Mouse (Mus musculus) liver, embryonic 12.5 days (tissue): Measurements from ENCODE around the gene Morc2a. TPM values are rescaled to one million over a fixed set of nuclear protein-coding genes. Genes with fewer than 3 reads are reported as not detected.
"Not testable (repeated sequence)": the region's sequence is repeated elsewhere in the genome, so short reads cannot be mapped to it uniquely, and the experiment has no call there.

Source experiments
- ATAC-seq: fragments of 200-750 bp; cut with Nextera tagmentation; 2 replicates; pipeline ENCODE4 v1.8.0; 2017; ENCODE audit warnings: moderate number of reproducible peaks, mild to moderate bottlenecking, moderate library complexity
- H3K27ac ChIP-seq: fragments of 300-500 bp; sonication (generic); 2 replicates; pipeline ENCODE4 v1.5.1; 2016; ENCODE audit warnings: mild to moderate bottlenecking
- H3K27me3 ChIP-seq: fragments of 300-500 bp; sonication (generic); replicated peaks from 2 replicates; pipeline ENCODE4 v1.6.1; 2016; ENCODE audit warnings: mild to moderate bottlenecking, moderate library complexity
- H3K36me3 ChIP-seq: fragments of 300-500 bp; sonication (generic); 2 replicates; pipeline ENCODE4 v1.6.1; 2016; ENCODE audit warnings: mild to moderate bottlenecking, moderate library complexity
- H3K4me1 ChIP-seq: fragments of 300-500 bp; sonication (generic); 2 replicates; pipeline ENCODE4 v1.6.1; 2016
- H3K4me2 ChIP-seq: fragments of 300-500 bp; sonication (generic); 2 replicates; pipeline ENCODE4 v1.6.1; 2016; ENCODE audit warnings: mild to moderate bottlenecking, moderate library complexity
- H3K4me3 ChIP-seq: fragments of 300-500 bp; sonication (generic); 2 replicates; pipeline ENCODE4 v1.5.1; 2016; ENCODE audit warnings: mild to moderate bottlenecking, moderate library complexity
- H3K9ac ChIP-seq: fragments of 300-500 bp; sonication (generic); 2 replicates; pipeline ENCODE4 v1.6.1; 2016; ENCODE audit warnings: mild to moderate bottlenecking, moderate library complexity
- H3K9me3 ChIP-seq: fragments of 300-500 bp; sonication (generic); replicated peaks from 2 replicates; pipeline ENCODE4 v1.6.1; 2016; ENCODE audit warnings: mild to moderate bottlenecking, moderate library complexity
- WGBS: fragments of 180-500 bp; shearing (Covaris S2); methylation state at CpG from one replicate; pipeline ENCODE4 v1.1.7; 2016; ENCODE audit not compliant: insufficient replicate concordance; 5-methylcytosine and 5-hydroxymethylcytosine counted together
- polyA plus RNA-seq: library from polyadenylated mRNA; unstranded; fragments of >200 nt; fragmentation: Nextera tagmentation; extraction: Ambion mirVana; gene quantifications from 2 replicates; pipeline ENCODE4 v1.2.1, GENCODE M21; 2016

Gene Morc2a
- polyA plus RNA-seq = 15.2 TPM in 2 replicates

DNA sequence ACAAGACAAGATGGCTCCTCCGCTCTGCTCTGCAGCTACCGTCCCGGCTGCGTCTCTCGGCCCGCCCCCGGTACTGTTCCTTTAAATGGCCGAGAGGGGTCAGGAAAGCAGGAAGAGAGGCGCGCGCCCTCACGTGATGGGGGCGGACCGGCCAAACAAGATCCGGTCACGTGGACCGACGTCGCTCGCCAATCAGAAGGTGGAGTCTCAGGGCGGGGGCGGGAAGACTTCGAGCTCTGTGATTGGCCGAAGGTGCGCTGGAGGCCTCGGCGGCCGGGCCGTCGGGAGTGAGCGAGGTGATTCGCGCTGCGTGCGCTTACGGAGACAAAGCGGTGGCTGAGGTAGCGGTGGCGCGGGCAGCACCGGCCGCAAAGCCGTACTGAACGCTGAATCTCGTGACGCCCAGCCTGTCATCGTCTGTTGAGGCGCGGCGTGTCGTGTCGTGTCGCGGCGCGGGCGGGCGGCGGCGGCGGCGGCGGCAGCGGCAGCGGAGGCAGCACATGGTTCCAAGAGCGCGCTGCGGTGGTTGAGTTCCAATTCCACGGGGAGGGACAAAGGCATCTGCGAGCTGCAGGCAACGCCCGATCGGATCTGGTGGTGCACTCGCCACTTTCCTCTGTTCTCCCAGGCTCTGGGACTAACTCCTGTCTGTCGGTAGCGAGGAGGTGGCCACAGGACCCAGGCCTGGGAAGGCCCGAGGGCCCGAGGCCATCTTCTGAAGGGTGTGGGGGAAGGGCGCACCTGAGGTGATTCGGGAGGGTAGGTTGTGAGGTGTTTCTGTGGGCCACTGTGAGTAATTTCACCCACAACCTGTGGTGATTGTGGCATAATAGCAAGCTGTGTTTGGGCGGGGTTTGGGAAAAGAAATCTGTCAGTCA lies at the start of gene Morc2a:
Morc2a (plus strand) TSS at position 228 of the 878 bp plus-strand sequence.
- Histone ChIP-seq H3K27ac (peak within 1 kb of the TSS; percentile 92), H3K4me1 (peaks cover 29% of the 10 kb centered on the region), H3K4me3 (peak within 1 kb of the TSS; percentile 98), H3K9ac (peak within 1 kb of the TSS; percentile 99), H3K4me2 (peak within 1 kb of the TSS; percentile 92), H3K9me3 (peaks cover 14% of the 10 kb centered on the region), H3K36me3 (peaks cover 49% of the 10 kb centered on the region), H3K27me3 (no peaks in the 10 kb centered on the region)
- ATAC-seq = peak; percentile 97
- WGBS = 1% methylated on average over 81 of the region's 81 CpGs

DNA sequence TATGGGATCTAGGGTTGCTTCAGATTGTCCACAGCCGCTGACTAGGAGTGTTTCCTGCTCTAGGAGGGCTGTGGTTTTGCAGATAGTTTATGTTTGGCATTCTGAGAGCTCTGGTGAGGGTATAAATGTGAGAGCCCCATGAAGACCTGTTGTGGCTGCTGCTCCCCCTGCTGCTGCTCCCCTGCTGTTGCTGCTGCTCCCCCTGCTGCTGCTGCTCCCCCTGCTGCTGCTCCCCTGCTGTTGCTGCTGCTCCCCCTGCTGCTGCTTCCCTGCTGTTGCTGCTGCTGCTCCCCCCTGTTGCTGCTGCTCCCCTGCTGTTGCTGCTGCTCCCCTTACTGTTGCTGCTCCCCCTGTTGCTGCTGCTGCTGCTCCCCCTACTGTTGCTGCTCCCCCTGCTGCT lies 47.0 kb upstream of the Morc2a start:
- H3K9me3 ChIP-seq, H3K27ac ChIP-seq, H3K4me2 ChIP-seq, H3K4me3 ChIP-seq, H3K4me1 ChIP-seq, H3K9ac ChIP-seq, ATAC-seq, H3K36me3 ChIP-seq, H3K27me3 ChIP-seq: not testable (repeated sequence)
- 21% methylated on average over 1 of the region's 1 CpGs for WGBS

DNA sequence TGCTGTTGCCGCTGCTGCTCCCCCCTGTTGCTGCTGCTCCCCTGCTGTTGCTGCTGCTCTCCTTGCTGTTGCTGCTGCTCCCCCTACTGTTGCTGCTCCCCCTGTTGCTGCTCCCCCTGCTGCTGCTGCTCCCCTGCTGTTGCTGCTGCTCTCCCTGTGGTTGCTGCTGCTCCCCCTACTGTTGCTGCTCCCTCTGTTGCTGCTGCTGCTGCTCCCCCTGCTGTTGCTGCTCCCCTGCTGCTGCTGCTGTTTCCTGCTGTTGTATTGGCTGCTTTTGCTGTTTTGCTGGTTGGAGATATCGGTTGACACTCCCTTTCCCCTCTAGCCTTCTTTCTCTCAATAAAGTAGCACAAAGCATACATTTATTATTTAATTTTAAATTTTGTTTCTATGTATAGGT lies 46.3 kb upstream of the Morc2a start:
- not testable (repeated sequence) for H3K9me3 ChIP-seq, H3K4me1 ChIP-seq, H3K27me3 ChIP-seq, H3K36me3 ChIP-seq, H3K4me2 ChIP-seq, ATAC-seq, H3K27ac ChIP-seq, H3K9ac ChIP-seq, H3K4me3 ChIP-seq
- 62% methylated on average over 2 of the region's 2 CpGs for WGBS

DNA sequence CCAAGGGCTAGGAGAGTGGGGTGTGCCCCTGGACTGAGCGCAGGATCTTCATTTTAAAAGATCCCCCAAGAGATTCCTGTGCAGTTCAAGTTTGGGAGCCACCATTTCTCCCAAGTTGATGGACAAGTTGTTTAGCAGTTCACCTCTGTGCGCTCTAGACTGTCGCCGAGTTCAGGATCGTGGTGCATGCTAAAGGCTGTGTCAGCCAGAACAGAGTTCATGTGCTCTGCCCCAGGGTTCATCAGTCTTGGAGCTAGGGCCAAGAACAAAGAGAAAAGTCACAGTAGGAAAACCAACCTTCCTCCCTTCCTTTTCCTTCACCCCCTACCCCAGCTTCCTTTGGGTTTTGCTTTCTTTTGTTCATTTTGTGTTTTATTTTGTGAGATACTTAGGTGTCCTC lies 42.5 kb upstream of the Morc2a start:
- H3K9me3 ChIP-seq = no peaks in the 10 kb centered on the region
- no peak for ATAC-seq
- H3K4me1 ChIP-seq = no peaks in the 10 kb centered on the region
- H3K9ac ChIP-seq = no peak overlapping the region
- H3K4me3 ChIP-seq = no peak overlapping the region
- 69% methylated on average over 5 of the region's 5 CpGs for WGBS
- H3K27ac ChIP-seq = no peak overlapping the region
- H3K27me3 ChIP-seq = no peaks in the 10 kb centered on the region
- H3K36me3 ChIP-seq = no peaks in the 10 kb centered on the region
- H3K4me2 ChIP-seq = no peak overlapping the region

DNA sequence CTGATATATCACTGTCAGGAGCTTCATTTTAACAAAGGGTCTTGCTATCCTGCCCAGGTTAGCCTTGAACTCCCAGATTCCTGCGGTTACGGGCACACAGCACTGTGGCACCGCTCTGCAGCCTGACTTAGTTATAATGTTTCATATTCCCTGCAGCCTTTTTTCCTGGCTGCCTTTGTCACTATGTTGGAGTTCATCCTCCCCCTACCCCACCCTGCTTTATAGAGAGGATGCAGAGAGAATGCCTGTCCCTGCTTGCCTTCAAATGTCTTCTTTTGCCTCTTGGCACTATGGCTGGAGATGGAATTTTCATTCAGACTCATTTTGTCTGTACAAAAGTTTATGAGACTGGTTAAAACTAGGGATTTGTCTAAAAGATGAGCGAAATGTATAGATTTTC lies 33.4 kb upstream of the Morc2a start:
- Histone ChIP-seq H3K27me3 (no peaks in the 10 kb centered on the region), H3K9me3 (no peaks in the 10 kb centered on the region), H3K36me3 (no peaks in the 10 kb centered on the region), H3K4me2 (no peak overlapping the region), H3K4me1 (no peaks in the 10 kb centered on the region), H3K27ac (no peak overlapping the region), H3K4me3 (no peak overlapping the region), H3K9ac (no peak overlapping the region)
- WGBS = 75% methylated on average over 4 of the region's 4 CpGs
- ATAC-seq = no peak

DNA sequence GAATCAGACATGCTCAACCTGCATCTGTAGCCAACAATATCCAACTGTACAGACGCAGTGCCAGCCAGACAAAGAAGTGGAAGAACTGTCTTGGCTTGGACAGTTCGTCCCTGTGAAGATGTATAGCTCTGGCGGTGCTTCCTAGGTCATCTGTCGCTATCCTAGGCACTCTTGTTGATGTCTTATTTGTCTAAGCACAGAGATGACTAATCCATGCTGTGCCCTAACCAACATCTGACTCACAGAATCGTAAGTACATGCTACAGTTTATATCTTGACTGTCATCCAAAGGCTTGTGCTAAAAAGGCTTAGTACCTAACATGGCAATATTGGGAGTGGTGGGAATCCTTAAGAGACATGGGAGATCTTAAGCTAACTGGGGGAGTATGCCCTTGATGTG lies 26.2 kb upstream of the Morc2a start:
- no peak for ATAC-seq
- 60% methylated on average over 5 of the region's 5 CpGs for whole genome bisulfite sequencing

DNA sequence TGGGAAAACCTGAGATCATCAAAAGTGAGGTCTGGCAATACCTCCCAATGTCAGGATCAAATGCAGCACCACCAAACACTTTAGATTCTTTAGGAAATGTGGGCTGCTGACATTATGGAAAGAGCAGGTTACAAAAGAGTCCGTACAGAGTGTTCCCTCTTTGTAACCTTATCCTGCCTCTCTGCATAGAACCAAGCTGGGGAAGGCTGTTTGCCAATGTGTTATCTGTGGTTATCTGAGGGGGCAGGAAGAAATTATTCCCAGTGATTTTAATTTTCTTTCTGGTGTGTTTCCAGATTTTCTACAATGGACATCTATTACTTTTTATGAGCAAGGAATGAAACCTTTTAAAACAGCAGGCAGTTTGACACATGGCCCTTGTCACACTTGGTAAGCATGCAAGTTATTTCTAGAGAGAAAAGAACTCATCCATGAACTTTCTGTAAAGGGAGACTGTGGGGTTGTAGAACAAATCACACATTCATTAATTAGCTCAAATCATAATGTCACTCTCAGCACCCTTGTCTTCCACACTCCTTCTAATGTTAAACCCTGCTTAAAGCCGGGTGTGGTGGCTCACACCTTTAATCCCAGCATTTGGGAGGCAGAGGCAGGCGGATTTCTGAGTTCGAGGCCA lies 24.5 kb upstream of the Morc2a start:
- no peak overlapping the region for H3K4me3 ChIP-seq
- WGBS = 64% methylated on average over 4 of the region's 4 CpGs
- ATAC-seq = no peak
- H3K27me3 ChIP-seq = peaks cover 12% of the 10 kb centered on the region
- no peaks in the 10 kb centered on the region for H3K9me3 ChIP-seq
- no peak overlapping the region for H3K4me2 ChIP-seq
- H3K27ac ChIP-seq = no peak overlapping the region
- no peak overlapping the region for H3K9ac ChIP-seq
- H3K4me1 ChIP-seq = no peaks in the 10 kb centered on the region
- H3K36me3 ChIP-seq = no peaks in the 10 kb centered on the region

More for the DNA sequence above, 26.2 kb upstream of the Morc2a start:
- Histone ChIP-seq H3K36me3 (no peaks in the 10 kb centered on the region), H3K4me2 (no peak overlapping the region), H3K27me3 (no peaks in the 10 kb centered on the region), H3K27ac (no peak overlapping the region), H3K4me3 (no peak overlapping the region), H3K4me1 (no peaks in the 10 kb centered on the region), H3K9ac (no peak overlapping the region), H3K9me3 (no peaks in the 10 kb centered on the region)

DNA sequence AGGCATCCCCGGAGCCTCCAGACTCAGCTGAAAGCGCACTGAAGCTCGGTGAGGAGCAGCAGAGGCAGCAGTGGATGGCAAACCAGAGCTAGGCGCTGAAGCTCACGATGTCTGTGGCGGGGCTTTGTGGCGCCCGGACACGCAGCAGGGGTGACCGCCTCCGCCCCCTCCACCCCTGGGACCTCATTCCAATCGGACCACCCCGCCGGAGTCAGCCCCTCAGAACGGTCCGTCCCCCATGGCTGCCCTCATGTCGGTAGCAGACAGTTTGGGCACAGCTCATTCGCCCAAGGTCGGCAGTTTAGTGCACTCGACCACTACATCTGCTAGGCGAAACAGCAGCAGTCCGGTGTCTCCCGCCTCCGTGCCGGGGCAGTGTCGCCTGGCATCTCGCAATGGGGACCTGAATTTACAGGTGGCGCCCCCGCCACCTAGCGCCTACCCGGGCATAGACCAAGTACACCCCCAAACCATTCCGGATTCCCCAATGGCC lies 19.9 kb upstream of the Morc2a start:
- H3K36me3 ChIP-seq = no peaks in the 10 kb centered on the region
- H3K4me2 ChIP-seq = peak overlapping the region; percentile 65
- H3K9ac ChIP-seq = no peak overlapping the region
- 3% methylated on average over 31 of the region's 32 CpGs for WGBS
- no peaks in the 10 kb centered on the region for H3K4me1 ChIP-seq
- no peaks in the 10 kb centered on the region for H3K9me3 ChIP-seq
- H3K4me3 ChIP-seq = peak overlapping the region; percentile 39
- H3K27ac ChIP-seq = no peak overlapping the region
- ATAC-seq = no peak
- H3K27me3 ChIP-seq = peaks cover 13% of the 10 kb centered on the region

DNA sequence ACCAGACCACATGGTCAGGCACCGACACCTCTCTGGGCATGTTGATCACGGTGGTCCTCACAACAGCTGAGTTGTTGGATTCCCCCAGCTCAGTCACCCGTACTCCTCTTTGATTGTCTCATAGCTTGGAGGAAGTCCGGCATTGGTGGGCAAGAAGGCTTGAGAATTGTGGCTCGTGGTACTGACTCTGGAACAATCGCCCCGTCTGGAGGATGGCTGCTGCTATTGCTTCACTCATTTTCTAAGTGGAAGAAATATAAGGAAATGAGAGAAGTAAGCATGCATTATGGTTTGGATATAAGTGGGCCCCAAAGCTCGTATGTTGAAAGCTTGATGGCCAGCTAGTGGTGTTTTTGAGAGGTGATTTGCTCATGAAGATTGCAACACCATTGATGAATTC lies 15.7 kb upstream of the Morc2a start:
- H3K4me1 ChIP-seq, H3K9me3 ChIP-seq, H3K27ac ChIP-seq, H3K36me3 ChIP-seq, H3K4me3 ChIP-seq, H3K9ac ChIP-seq, ATAC-seq, H3K4me2 ChIP-seq: not testable (repeated sequence)
- WGBS = 65% methylated on average over 8 of the region's 8 CpGs
- H3K27me3 ChIP-seq = peaks cover 13% of the 10 kb centered on the region

DNA sequence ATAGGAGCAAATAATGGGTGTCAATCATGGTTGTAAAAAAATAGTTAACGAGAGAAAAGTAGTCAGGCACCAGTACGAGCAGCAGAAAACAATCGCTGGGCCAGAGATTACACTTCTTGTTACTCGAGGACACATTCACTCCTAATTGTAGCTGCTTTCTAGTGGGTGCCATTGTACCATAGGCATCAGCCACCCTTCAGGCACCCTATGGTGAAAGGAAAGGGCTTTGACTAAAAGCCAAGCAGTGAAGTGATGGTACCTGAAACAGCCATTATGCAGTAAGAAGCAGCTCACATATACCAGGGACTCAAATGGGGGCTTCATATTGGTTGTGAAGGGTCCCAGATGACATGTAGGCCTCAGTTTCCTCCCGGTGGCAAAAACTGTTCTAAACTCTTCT lies 1.3 kb upstream of the Morc2a start:
- H3K27ac ChIP-seq = peak overlapping the region; percentile 92; the same call in 1 of the 2 replicates
- no peak for ATAC-seq

DNA sequence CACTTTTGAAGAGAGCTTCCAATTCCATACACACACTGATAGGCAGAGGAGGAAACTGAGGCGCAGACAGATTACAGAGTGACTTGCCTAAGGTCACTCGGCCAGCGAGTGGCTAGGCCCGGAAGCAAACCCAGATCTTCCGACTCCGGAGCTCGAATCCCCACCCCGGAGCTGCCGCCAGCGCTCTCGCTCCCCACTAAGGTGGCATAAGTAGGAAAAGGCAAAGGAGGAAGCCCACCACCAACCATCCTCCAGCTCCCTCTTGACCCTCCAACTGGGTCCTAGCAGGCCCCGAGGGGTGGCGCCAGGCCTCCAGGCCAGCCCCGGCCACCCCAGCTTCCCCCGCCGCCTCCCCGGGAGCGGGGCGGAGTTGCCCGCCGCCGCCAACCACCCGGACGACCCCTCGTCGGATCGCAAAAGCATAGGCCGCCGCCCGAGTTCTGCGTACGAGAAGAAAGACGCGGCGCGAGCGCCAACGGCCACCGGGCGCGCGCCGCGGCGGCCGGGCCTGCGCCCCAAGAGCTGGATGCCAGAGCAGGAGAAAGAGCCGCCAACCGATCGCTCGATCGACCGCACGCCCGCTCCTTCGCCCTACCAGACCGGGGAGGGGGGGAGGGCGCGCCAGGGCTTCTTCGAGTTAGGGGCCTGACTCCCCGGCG lies 557 bp upstream of the Morc2a start:
- H3K4me1 ChIP-seq = peaks cover 29% of the 10 kb centered on the region
- 3% methylated on average over 41 of the region's 62 CpGs for WGBS

More for the DNA sequence above, 1.3 kb upstream of the Morc2a start:
- peak overlapping the region; percentile 98 for H3K4me3 ChIP-seq
- H3K9me3 ChIP-seq = peaks cover 17% of the 10 kb centered on the region
- peak overlapping the region; percentile 92 for H3K4me2 ChIP-seq
- peaks cover 59% of the 10 kb centered on the region for H3K36me3 ChIP-seq
- 78% methylated on average over 5 of the region's 5 CpGs for WGBS
- no peaks in the 10 kb centered on the region for H3K27me3 ChIP-seq
- H3K9ac ChIP-seq = peak overlapping the region; percentile 99
- H3K4me1 ChIP-seq = peaks cover 29% of the 10 kb centered on the region

DNA sequence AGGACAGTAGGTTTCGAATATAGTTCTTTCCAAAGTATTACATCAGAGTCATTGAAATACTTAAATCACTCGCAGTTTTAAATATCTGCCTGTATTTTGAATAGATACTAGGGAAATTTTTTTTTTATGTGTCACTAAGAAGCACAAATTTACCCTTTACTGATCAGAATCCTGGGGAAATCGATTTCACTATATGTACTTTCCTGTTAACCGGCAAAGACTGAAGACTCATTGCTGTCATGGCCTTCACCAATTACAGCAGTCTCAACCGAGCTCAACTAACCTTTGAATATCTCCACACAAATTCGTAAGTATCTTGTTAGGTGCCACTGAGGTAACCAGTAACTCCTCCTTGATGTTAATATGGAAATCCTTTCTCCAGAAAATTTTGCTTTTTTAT lies 1.1 kb downstream of the Morc2a start:
- Histone ChIP-seq H3K4me2 (peak overlapping the region; percentile 92), H3K27ac (no peak overlapping the region), H3K4me3 (peak overlapping the region; percentile 98), H3K4me1 (peaks cover 29% of the 10 kb centered on the region), H3K9me3 (peaks cover 5% of the 10 kb centered on the region), H3K27me3 (no peaks in the 10 kb centered on the region), H3K36me3 (peaks cover 43% of the 10 kb centered on the region), H3K9ac (peak overlapping the region; percentile 83; the same call in 1 of the 2 replicates)
- ATAC-seq = no peak
- WGBS = 91% methylated on average over 6 of the region's 6 CpGs

More for the DNA sequence above, 557 bp upstream of the Morc2a start:
- Histone ChIP-seq H3K36me3 (peaks cover 52% of the 10 kb centered on the region), H3K9me3 (peaks cover 14% of the 10 kb centered on the region), H3K4me3 (peak overlapping the region; percentile 98), H3K27ac (peak overlapping the region; percentile 92), H3K27me3 (no peaks in the 10 kb centered on the region), H3K9ac (peak overlapping the region; percentile 99), H3K4me2 (peak overlapping the region; percentile 92)
- ATAC-seq = peak; percentile 25
